Mouse (Mus musculus): Measurements from ENCODE around the gene Etfb.
"Not testable (repeated sequence)": the region's sequence is repeated elsewhere in the genome, so short reads cannot be mapped to it uniquely, and the experiment has no call there.

Gene Etfb

DNA sequence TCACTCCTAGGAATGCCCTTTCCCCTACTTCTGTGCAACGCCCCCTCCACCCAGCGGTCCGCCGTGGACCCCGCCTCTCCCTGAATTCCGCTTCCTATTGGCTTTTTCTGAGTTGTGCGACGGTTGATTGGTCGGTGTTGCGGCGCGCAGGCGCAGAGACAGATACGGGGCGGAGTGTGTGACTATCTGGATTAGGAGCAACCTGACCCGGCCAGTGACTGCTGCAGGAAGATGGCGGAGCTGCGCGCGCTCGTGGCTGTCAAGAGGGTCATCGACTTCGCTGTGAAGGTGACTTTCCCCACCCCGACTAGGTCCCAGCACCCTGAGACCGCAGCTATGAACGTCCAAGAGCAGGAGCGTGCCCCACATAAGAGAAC lies at the start of gene Etfb, which contains the start of gene Gm45233:
Etfb (plus strand) TSS at position 167 of the 377 bp plus-strand sequence.
Gm45233 (plus strand) TSS at position 212 of the 377 bp plus-strand sequence.
- peak; percentile 83 for DNase-seq (ENCODE audit: low spot score)

DNA sequence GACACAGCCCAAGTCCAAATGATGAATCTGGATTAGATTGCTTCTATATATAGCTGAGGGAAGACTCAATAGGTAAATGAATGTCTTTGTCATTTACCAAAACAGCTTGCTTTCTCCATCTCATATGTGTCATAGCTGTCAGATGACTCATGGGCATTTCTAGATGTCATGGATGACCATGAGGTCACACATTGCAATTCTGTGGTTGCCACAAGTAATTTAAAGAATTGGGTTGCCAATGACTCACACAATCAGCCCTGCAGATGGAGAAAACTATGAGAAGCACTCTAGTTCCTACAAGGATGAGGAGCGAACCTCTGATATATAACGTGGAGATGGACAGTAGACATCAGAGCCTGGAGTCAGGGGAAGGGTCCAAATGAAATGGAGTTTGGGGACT lies 44.4 kb upstream of the Etfb start:
- no peak for DNase-seq (ENCODE audit: low spot score)

DNA sequence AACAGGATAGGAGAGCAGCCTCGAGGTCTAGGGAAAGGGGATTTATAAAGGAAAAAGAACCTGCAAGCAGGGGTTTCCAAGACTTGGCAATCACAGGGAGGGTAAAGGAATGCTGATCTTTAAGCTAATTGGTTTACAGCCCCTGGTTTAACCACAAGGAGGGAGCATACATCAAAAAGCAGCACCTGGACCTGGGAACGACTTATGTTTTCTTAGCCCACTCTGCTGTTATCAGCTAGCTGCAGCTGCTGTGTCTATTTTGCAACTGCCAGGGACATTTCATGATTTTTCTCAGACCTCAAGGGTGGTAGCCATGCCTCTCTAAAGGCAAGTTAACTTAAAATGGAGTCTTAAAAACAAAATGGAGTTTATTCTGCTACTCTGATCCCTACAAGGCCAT lies 41.2 kb upstream of the Etfb start:
- DNase-seq (ENCODE audit: low spot score): no peak

DNA sequence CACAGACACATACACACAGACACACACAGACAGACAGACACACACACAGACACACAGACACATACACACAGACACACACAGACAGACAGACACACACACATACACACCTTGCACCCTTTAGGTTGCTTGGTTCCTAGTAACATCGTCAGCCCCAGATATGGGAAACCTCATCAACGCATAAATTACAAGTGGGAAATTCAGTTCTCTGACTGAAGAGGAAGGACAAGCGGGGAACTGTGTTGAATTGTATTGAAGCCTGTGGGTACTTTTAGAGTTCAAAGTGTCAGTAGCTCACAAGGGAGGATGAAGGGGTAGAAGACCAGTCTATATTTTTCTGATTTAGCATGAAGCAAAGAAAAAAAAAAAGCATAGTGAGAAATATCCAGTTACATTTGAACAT lies 36.3 kb upstream of the Etfb start:
- no peak for DNase-seq (ENCODE audit: low spot score)

DNA sequence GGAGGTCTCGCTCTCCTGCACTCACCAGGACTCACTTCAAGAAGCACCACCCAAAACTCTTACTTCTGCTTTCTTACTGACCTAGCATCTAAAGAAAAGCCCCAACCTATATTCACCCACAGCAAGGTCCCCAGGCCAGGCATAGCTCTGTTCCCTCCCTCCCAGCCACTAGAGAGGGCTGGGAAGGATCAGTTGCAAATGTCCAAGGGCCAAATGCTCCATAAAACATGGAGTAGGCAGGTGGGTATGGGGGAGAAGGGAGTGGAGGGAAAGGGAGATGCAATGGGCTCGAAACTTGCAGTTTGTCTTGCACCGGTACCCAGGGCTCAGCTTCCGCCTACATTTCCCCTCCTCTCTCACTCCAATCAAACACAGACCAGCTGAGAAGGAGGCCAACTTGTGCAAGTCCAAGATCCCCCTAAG lies 35.7 kb upstream of the Etfb start, which contains the start of gene Siglecg:
Siglecg (plus strand) TSS at position 74 of the 423 bp plus-strand sequence.
- no peak for DNase-seq (ENCODE audit: low spot score)

DNA sequence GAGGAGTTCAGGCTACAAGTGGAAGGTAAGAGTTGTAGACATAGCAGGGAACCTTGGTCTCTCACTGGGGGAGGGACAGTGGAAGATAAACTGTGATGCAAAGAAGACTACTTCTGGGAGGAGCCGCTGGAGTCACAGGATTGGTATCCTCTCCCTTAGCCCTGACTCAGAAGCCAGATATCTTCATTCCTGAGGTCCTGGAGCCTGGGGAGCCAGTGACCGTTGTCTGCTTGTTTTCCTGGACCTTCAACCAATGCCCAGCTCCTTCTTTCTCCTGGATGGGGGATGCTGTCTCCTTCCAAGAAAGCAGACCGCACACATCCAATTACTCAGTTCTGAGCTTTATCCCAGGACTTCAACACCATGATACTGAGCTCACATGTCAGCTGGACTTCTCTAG lies 34.8 kb upstream of the Etfb start:
- DNase-seq (ENCODE audit: low spot score): no peak

DNA sequence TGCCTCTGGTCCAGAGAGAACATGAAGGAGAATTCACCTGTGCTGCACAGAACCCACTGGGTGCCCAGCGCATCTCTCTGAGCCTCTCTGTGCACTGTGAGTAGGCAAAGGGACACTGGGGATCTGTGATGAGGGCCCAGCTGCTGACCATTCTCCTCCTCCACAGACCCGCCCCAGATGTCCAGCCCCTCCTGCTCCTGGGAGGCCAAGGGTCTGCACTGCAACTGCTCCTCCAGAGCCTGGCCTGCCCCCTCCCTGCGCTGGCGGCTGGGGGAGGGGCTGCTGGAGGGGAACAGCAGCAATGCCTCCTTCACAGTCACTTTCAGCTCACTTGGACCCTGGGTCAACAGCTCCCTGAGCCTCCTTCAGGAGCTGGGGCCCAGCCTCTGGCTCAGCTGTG lies 32.2 kb upstream of the Etfb start:
- not testable (repeated sequence) for DNase-seq (ENCODE audit: low spot score)

DNA sequence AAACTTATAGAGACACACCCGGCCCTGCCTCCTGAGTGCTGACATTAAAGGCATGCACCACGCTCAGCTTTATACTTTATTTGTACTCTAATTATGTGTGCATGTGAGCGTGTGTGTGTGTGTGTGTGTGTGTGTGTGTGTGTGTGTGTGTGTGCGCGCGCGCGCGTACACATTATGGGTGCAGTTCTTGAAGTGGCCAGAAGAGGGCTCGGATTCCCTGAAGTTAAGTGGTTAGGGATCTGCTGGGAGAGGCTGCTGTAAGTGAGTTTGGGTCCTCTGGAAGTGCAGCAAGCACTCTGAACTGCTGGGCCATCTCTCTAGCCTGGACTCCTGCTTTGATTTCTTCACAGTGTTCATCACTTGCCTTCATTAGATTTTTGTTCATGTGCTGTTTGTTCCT lies 26.6 kb upstream of the Etfb start:
- DNase-seq (ENCODE audit: low spot score): no peak

DNA sequence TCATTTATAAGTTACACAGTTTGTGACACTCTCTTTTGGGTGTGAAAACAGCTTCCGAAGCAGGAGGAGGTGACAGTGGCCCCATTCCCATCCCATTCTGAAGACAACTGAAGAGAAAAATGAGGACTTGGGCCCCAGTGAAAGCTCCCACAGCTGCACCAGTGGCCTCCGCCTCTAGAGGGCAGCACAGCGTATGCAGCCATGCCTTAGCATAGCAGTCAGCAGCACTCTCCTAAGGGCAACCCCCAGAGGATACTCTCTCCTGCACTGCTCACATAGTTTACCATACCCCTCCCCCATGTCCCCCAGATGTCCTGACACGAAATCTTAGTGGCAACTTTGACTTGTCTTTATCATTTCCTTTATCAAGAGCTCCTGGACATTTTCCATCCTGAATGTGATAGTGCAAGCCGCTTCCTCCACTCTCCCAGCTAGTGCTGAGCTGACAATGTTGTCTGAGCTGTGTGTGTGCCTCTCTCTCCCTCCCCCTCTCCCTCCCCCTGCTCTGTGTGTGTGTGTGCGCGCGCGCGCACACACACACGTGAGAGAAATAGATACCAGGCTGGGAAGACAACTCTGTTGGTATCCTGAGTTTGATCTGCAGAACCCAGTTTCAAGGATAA lies 20.8 kb upstream of the Etfb start:
- DNase-seq (ENCODE audit: low spot score): peak; percentile 86

DNA sequence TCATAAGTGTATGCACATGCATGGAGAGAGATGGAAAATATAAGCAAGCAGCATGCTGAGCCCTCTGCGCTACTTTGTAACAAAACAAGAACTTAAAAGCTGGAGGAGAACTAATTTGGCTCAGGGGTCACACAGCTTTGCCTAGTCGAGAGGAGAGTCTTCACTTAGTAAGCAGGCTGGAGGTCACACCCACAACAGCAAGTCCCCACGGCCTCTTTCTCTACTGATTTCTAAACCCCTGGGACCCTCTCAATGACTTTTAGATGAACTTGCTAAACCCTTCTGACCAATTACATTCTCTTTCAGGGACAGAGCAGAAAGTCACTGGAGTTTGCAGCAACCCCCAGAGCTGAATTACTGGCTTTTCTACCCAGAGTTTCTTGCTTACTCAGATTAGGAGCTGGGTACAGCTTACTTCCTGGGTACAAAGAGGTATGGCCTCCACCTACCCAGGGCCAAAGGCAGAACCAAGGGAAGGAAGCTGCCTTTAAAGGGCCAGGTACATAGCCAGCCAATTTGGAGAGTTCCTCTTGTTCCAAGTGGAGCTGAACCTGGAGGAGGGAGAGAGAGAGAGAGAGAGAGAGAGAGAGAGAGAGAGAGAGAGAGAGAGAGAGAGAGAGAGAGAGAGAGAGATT lies 19.8 kb upstream of the Etfb start:
- no peak for DNase-seq (ENCODE audit: low spot score)

DNA sequence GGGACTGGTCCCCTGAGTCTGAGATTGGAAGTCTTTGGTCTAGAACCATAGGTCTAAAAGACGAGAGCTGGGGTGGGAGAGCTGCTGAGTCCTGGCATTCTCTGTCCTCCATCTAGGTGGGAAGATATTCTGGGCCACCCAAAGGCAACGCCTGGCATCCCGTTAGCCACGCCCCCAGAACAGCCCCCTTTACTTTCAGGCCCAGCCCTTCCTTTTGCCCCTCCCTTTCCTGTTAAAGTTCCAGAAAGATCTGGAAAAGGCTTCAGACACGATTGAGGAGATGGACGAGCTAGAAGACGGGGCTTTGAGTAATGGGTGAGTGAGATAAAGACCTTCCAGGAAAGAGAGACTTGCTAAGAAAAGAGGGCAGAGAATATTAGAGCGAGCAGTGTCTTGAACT lies 16.5 kb upstream of the Etfb start, which contains the start of gene Lim2:
Lim2 (plus strand) TSS at position 265 of the 400 bp plus-strand sequence.
- no peak for DNase-seq (ENCODE audit: low spot score)

DNA sequence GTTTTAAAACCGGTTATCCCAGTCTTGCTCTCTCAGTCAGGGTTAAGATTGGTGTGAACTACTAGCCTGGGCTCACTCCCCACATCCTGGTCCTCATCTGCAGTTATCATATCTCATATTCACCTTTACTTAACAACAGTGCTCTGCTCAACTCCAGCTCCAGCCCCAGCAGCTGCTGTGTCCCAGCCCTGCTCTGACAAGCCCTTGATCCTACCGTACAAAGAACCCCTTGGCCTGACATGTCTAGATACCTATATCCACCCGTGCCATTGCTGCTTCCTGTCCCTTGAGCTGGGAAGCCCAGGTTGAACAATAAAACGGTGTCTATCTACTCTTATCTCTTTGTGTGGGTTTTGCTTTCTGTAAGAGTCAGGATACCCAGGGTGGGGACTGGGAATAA lies 14.4 kb upstream of the Etfb start:
- no peak for DNase-seq (ENCODE audit: low spot score)

DNA sequence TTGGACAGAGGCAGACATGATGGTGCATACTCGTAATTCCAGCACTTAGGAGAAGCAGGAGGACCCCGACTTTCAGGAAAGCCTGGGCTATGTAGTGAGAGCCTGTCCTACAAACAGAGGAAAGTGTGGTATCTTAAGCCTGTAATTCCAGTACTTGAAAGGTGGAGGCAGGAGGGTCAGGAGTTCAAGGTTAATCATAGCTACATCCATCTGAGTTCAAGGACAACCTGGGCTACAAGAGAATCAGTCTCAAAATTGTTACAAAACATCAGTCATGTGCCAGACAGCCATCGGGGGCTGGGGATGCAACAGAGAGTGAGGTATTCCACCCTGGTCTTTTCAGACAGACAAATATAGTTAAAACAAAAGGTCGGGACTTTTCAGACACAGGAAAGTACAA lies 11.0 kb upstream of the Etfb start:
- DNase-seq (ENCODE audit: low spot score): no peak

DNA sequence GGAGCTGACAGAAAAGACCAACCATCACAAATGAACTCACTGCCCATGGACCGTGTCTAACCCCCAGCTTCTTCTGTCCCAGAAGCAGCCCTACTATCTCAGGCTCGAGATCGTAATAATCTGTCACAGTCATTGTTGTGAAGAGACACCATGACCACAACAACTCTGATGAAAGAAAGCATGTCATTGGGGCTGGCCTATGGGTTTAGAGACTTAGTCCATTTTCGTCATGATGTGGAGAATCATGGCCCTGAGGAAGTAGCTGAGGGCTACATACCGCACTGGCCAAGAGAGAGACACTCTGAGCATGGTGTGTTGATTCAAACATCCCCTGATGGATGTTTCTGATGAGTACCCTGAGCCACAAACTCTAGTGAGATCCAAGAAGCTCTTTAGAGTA lies 9.2 kb upstream of the Etfb start:
- no peak for DNase-seq (ENCODE audit: low spot score)

DNA sequence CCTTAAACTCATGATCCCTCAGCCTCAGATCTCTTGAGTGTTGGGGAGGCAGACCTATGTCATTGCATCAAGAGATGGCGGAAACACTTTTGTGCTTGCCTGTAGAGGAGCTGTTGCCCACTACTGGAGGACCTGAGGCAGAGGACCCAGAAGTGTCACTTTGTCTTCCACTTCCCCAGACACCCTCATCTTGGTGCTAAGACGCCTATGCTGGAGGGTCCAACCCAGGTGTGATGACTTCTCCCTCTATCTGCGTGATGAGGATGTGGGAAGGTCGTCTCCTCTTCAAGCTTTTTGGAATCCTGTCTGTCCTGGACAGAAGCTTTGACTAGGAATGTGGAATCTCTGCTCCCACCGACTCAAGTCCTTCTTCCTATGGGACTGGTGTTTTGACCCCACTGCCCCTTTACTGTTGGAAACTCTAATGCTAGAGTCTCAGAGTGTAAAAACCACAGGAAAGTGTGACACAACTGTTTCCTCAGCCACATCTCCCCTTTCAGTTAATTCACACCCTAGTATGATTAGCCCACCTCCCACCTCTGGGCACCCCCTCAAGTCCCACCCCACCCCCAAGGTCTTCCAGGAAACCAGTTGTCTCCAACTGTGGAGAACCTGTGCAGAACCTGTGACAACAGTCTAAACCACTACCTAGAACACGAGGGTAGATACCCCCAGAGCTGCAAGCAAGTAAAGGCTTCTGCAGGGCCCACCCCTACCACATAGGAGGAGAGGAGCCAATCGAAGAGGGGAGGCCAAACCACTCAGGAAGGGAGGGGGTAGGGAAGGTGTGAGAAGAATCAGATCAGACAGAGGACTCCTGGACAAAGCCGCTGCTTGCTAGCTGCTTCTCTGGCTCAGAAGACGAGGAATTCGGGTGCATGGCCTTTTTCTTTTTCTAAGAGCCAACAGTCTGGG lies 7.3 kb upstream of the Etfb start, which contains the start of gene Nkg7:
Nkg7 (plus strand) TSS at position 733 of the 915 bp plus-strand sequence.
- DNase-seq (ENCODE audit: low spot score): no peak

DNA sequence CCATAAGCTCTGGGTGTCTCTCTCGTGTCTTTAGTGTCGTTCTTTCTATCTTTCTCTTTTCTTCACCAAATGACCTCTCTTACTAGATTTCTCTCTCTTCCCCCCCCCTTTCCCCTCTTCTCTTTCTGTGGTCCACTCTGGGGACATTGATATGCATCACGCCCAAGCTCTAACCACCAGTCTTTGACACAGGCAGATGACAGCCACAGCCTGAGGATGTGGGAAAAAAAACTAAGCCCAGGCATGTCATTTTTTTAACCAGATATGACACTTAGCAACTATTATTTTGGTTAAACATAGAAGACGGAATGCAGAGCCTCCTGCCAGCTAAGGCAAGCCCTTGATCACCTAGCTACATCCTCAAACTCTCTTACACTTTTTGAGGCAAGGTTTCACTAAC lies 5.3 kb upstream of the Etfb start:
- no peak for DNase-seq (ENCODE audit: low spot score)

DNA sequence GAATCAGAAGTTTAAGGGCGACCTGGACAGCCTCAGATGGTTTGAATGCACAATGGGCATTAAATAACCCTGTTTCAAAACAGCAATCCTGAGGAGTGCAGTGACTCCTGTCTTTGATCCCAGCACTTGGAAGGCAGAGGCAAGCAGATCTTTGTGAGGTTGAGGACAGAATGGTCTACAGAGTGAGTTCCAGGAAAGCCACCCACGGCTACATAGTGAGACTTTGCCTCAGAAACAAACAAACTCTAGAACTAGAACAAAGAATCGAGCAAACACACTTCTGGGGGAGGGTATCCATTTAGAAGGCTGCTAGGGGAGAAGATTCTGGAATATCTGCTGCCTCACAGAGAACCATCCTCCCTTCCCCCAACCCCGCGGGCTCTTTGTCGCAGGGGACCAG lies 3.4 kb upstream of the Etfb start, which contains the start of gene Cldnd2:
Cldnd2 (plus strand) TSS at position 301 of the 400 bp plus-strand sequence.
- no peak for DNase-seq (ENCODE audit: low spot score)

DNA sequence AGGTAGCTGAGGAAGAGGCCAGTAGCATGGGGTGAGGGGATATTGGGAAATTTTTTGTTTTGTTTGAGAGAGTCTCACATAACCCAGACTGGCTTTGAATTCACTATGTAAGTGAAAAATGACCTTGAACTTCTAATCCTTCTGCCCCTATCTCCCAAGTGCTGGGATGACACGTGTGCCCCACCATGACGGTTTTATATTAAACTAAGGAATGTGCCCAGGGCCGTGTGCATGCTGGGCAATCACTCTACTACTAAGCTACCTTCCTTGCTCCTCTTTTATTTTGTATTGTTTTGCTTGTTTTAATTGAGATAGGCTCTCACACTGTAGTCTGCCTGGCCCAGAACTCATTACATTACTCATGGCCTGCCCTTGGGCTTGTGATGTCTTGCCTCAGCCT lies 2.8 kb upstream of the Etfb start:
- DNase-seq (ENCODE audit: low spot score): no peak

DNA sequence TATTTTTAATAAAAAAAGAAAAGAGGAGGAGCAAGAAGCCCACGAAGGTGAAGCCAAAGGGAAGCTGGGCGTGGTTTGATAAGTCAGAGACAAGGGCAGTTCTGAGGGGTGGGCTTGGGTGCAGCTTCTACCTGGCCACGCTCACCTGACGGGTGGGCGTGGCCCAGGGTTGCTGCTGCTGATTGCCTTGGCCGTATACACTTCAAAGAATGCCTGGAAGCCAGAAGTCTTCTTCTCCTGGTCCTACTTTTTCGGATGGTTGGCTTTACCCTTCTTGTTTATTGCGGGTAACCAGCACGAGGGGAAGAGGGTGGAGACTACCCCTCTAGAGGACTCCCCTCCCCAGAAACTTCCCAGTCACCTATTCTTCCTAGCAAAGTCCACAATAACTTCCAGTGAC lies 1.2 kb upstream of the Etfb start:
- no peak for DNase-seq (ENCODE audit: low spot score)

DNA sequence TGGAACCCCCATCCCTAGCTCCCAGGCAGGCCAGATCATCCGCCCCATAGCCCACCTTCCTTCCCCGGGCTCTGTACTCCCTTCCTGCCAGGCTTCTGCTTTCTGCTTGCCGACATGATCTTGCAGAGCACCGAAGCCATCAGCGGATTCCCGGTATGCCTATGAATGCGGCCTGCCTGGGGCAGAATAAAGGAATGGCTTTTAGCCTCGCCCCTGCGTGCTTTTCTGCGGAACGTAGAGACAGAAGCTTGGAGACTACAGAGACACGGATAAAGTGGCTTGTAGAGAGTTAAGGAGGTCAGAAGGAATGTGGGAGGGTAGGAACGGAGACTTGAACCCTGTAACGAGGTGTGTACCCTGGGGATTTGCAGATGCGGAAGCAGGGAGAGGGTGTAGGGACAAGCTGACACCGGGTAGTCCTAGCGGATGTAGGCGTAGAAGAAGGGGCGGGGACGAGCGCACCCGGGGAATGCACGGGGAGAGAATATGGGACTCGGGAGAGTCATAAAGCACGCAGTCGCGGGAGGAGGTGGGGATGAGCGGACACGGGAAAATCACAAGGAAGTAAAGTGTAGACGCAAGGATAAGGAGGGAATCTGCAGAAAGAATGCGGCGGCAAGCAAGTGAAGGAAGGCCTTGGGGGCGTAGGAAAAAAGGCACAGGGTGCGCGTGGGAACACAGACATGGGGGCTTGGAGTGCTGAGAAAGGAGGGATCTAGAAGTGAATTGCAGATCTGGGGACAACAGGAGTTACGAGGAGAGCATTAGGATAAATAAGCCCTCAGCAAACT lies 562 bp upstream of the Etfb start:
- peak; percentile 73 for DNase-seq (ENCODE audit: low spot score)

DNA sequence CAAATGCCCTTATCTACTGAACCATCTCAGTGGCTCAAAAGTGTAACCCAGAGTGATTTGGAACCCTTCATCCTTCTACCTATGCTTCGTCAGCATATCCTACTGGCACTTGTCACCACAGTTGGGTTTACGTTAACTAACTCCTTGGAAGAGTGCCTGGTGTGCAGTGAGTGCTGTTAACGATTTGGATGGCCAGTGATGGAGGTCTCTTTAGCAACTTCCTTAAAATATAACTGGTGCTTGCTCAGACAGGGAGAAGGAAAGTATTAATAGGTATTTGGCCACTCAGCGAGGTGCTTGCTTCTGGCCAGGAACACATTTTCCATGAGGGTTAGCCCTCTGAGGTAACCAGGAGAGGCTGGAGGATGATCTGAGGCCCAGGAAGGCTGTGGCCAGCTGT lies 3.9 kb downstream of the Etfb start:
- no peak for DNase-seq (ENCODE audit: low spot score)

DNA sequence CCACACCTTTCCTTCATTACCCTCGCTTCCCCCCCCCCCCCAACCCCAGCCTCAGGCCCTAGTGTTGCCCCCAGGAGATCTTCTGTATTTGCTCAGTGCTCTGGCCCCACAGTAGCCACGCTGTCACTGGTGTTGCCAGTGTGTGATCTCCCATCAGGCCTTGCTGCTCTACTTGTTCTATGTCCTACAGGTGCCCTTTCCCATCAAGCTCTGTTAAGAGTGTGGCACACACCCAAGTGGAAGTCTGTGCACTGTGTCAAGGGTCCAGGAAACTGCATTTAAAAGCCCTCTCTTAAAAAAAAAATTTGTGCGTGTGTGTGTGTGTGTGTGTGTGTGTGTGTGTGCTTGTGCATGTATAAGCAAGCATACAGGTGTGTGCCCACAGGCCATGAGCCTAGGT lies 4.4 kb downstream of the Etfb start:
- DNase-seq (ENCODE audit: low spot score): no peak

All from urinary bladder, postnatal 25 days (tissue).